Mouse (Mus musculus) heart, embryonic 11.5 days (tissue): ENCODE measurements around the gene Tspo. TPM values are rescaled to one million over a fixed set of nuclear protein-coding genes. Genes with fewer than 3 reads are reported as not detected.

ENCODE experiments used
- ATAC-seq: fragments of 200-750 bp; cut with Nextera tagmentation; replicated peaks from 2 replicates; pipeline ENCODE4 v1.8.0; 2017; ENCODE audit warnings: moderate library complexity; ENCODE audit not compliant: insufficient number of reproducible peaks, low FRiP score, low TSS enrichment
- H3K27ac ChIP-seq: fragments of 300-500 bp; sonication (generic); 2 replicates; pipeline ENCODE4 v1.5.1; 2014; ENCODE audit warnings: mild to moderate bottlenecking, low read depth, low read length
- H3K27me3 ChIP-seq: fragments of 300-500 bp; sonication (generic); 2 replicates; pipeline ENCODE4 v1.6.1; 2014; ENCODE audit warnings: mild to moderate bottlenecking, low read length, mixed read lengths; ENCODE audit not compliant: control insufficient read depth, insufficient read depth
- H3K36me3 ChIP-seq: fragments of 300-500 bp; sonication (generic); 2 replicates; pipeline ENCODE4 v1.6.1; 2014; ENCODE audit warnings: mild to moderate bottlenecking, low read length, moderate library complexity, mixed read lengths; ENCODE audit not compliant: control insufficient read depth, insufficient read depth
- H3K4me1 ChIP-seq: fragments of 300-500 bp; sonication (generic); 2 replicates; pipeline ENCODE4 v1.6.1; 2014; ENCODE audit warnings: low read length; ENCODE audit not compliant: control insufficient read depth, insufficient read depth
- H3K4me2 ChIP-seq: fragments of 300-500 bp; sonication (generic); 2 replicates; pipeline ENCODE4 v1.6.1; 2014; ENCODE audit warnings: mild to moderate bottlenecking, moderate library complexity
- H3K4me3 ChIP-seq: fragments of 300-500 bp; sonication (generic); 2 replicates; pipeline ENCODE4 v1.5.1; 2014; ENCODE audit warnings: low read depth, low read length
- H3K9ac ChIP-seq: fragments of 300-500 bp; sonication (generic); 2 replicates; pipeline ENCODE4 v1.6.1; 2014; ENCODE audit warnings: mild to moderate bottlenecking, low read depth, low read length, moderate library complexity
- H3K9me3 ChIP-seq: fragments of 300-500 bp; sonication (generic); replicated peaks from 2 replicates; pipeline ENCODE4 v1.6.1; 2016; ENCODE audit warnings: low read length; ENCODE audit not compliant: control insufficient read depth
- WGBS: fragments of 180-500 bp; shearing (Covaris S2); extraction: QIAGEN DNeasy Blood & Tissue Kit; methylation state at CpG from one replicate; pipeline ENCODE4 v1.1.7; 2014; ENCODE audit not compliant: insufficient replicate concordance; 5-methylcytosine and 5-hydroxymethylcytosine counted together
- polyA plus RNA-seq: library from polyadenylated mRNA; unstranded; fragments of >200 nt; fragmentation: Nextera tagmentation; extraction: Ambion mirVana; gene quantifications from 2 replicates; pipeline ENCODE4 v1.2.1, GENCODE M21; 2014

Gene Tspo
- polyA plus RNA-seq, 1 experiment from 2014 or later: 136 TPM

DNA sequence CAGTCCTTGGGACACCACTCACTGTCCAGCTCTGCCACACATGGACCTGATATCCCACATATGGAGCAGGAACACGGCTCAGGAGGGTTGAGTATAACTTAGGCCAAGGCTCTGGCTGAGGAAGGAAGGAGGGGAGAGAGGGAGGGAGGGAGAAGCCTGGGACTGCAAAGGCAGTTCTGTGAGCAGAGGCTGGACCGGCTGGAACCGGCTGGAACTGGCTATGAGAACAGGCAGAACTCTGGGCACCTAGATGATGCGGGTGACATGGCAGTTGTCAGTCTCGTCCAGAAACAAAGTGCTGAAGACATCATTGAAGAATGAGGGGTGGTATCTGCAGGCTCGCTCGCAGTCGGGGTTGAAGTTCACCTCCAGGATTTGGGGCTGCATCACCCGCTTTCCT, 13.3 kb downstream of the Tspo start:
- Histone ChIP-seq H3K4me1 (no peaks in the 10 kb centered on the region), H3K27ac (no peak overlapping the region), H3K36me3 (peaks cover 30% of the 10 kb centered on the region), H3K4me2 (no peak overlapping the region), H3K27me3 (no peaks in the 10 kb centered on the region), H3K9me3 (no peaks in the 10 kb centered on the region), H3K4me3 (no peak overlapping the region), H3K9ac (no peak overlapping the region)
- WGBS: 87% methylated on average over 9 of the region's 9 CpGs
- no peak for ATAC-seq

- no peak overlapping the region for H3K4me3 ChIP-seq
- no peaks in the 10 kb centered on the region for H3K27me3 ChIP-seq
- H3K4me2 ChIP-seq: no peak overlapping the region
- H3K4me1 ChIP-seq: no peaks in the 10 kb centered on the region
- peaks cover 47% of the 10 kb centered on the region for H3K36me3 ChIP-seq
- ATAC-seq: no peak
- H3K27ac ChIP-seq: no peak overlapping the region
- no peak overlapping the region for H3K9ac ChIP-seq
- WGBS: 85% methylated on average over 4 of the region's 4 CpGs
- H3K9me3 ChIP-seq: peaks cover 5% of the 10 kb centered on the region
Measured at GRCm38 (mm10) chr15:83582931-83583330, 19.5 kb downstream of the Tspo start.

DNA sequence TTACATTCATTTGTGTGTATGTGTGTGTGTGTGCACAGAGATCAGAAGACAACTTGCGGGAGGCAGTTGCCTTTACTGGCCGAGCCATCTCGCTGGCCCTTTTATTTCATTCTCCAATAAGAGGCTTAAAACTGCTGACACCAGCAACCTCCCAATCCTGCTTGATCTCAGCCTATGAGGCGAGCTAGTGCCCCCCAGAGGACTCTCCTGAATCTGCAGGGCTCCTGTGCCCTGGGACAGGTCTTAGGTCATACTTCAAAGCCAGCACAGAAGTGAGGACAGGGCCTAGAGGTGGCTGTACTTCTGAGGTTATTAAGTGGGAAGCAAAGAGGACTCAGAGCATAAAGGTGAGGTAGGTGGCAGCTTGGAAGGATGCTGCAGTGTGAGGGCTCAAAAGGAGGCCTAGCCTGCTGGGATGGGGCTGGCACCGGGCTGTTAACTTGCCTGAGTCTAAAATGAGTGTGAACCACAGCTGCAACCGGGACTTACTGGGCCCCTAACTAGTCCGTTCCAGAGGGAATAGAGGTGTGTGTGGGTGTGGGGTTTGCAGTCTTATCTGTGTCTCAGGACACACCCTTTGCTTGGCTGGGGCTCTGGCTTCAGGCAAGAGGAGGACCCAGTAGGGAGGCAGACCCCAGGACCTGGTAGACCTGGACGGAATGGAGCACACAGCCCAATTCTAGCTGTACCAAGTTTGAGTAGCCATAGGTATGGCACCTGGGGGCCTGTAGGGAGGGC, 20.2 kb downstream of the Tspo start:
- H3K27me3 ChIP-seq: no peaks in the 10 kb centered on the region
- 73% methylated on average over 8 of the region's 8 CpGs for WGBS
- H3K4me1 ChIP-seq: no peaks in the 10 kb centered on the region
- peaks cover 5% of the 10 kb centered on the region for H3K9me3 ChIP-seq
- no peak overlapping the region for H3K4me3 ChIP-seq
- ATAC-seq: no peak; the same call in 1 of the 2 replicates
- no peak overlapping the region for H3K27ac ChIP-seq
- H3K4me2 ChIP-seq: no peak overlapping the region
- peaks cover 48% of the 10 kb centered on the region for H3K36me3 ChIP-seq
- H3K9ac ChIP-seq: no peak overlapping the region

DNA sequence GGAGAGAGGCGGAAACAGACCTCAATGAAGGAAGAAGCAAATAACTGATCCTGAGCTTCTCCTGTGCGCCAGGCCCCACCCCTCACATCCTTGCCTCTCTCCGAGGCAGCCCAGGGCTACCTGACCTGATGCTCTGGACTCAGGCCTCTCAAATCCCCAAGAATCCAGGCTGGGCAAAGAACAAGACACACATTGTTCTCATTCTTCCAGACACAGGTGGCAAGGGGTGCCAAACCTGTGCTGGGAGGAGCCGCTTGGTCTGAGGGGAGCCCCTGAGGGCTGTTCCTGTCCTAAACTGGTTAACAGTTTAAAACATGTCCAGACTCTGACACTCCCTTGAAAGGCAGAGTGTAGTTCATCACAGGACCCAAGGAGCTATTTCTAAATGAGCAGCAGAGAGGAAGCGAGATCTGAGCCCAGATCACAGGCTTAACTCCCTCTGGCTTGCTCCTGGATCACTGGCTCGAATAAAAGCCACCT, 21.4 kb downstream of the Tspo start:
- no peak overlapping the region for H3K4me3 ChIP-seq
- no peak overlapping the region for H3K9ac ChIP-seq
- H3K9me3 ChIP-seq: peaks cover 5% of the 10 kb centered on the region
- no peaks in the 10 kb centered on the region for H3K4me1 ChIP-seq
- ATAC-seq: no peak
- H3K4me2 ChIP-seq: no peak overlapping the region
- peaks cover 43% of the 10 kb centered on the region for H3K36me3 ChIP-seq
- no peak overlapping the region for H3K27ac ChIP-seq
- 78% methylated on average over 6 of the region's 6 CpGs for WGBS
- no peaks in the 10 kb centered on the region for H3K27me3 ChIP-seq

DNA sequence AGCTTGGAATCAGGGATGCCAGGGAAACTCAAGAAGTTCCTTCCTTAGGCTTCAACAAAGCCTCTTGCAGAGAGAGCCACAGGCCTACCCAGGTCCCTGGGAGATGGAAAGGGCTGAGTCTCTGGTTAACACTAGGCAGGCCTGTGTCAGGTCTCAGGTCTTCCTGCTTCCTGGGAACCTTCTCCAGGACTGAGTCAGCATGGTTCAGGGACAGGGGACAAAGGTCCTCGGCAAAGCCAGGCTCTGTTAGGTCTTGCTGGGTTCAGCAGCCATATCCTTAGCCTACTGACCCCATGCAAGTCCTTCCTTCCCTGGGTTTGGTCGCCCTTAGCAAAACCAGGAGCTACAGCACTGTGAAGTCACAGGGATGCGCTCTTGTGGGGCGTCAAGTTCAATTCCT, 27.4 kb downstream of the Tspo start:
- no peak overlapping the region for H3K9ac ChIP-seq

DNA sequence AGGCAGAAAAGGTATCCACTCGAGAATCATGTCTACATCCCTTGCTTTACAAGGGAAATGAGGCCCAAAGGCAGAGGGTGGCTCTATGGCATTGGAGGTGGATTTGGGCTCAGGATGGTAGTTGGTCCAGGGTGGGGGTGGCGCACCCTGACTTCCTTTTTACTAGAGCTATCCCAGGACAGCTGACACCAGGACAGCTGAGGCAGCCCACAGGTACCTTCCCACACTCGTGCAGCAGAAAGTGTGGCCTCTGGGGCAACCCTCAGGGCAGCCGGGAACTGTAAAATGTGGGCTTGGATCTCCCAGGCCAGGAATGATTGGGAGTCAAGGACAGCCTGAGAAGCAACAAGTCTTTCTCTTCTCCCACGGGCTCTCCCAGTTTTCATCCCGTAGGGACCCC, 28.4 kb downstream of the Tspo start:
- Histone ChIP-seq H3K4me3 (no peak overlapping the region), H3K9ac (0 out of 2 replicates have a peak overlapping the region, but pooled peaks have one; percentile 29), H3K27ac (no peak overlapping the region), H3K9me3 (no peaks in the 10 kb centered on the region), H3K4me1 (peaks cover 20% of the 10 kb centered on the region), H3K36me3 (peaks cover 9% of the 10 kb centered on the region), H3K4me2 (peak overlapping the region; percentile 17; the same call in 1 of the 2 replicates), H3K27me3 (no peaks in the 10 kb centered on the region)
- no peak for ATAC-seq
- 82% methylated on average over 6 of the region's 6 CpGs for WGBS

More for the DNA sequence above, 27.4 kb downstream of the Tspo start:
- WGBS: 86% methylated on average over 4 of the region's 4 CpGs
- H3K4me3 ChIP-seq: no peak overlapping the region
- peaks cover 18% of the 10 kb centered on the region for H3K36me3 ChIP-seq
- no peak overlapping the region; the same call in 1 of the 2 replicates for H3K4me2 ChIP-seq
- no peak overlapping the region for H3K27ac ChIP-seq
- peaks cover 20% of the 10 kb centered on the region for H3K4me1 ChIP-seq
- no peaks in the 10 kb centered on the region for H3K27me3 ChIP-seq
- no peak for ATAC-seq
- peaks cover 4% of the 10 kb centered on the region for H3K9me3 ChIP-seq

DNA sequence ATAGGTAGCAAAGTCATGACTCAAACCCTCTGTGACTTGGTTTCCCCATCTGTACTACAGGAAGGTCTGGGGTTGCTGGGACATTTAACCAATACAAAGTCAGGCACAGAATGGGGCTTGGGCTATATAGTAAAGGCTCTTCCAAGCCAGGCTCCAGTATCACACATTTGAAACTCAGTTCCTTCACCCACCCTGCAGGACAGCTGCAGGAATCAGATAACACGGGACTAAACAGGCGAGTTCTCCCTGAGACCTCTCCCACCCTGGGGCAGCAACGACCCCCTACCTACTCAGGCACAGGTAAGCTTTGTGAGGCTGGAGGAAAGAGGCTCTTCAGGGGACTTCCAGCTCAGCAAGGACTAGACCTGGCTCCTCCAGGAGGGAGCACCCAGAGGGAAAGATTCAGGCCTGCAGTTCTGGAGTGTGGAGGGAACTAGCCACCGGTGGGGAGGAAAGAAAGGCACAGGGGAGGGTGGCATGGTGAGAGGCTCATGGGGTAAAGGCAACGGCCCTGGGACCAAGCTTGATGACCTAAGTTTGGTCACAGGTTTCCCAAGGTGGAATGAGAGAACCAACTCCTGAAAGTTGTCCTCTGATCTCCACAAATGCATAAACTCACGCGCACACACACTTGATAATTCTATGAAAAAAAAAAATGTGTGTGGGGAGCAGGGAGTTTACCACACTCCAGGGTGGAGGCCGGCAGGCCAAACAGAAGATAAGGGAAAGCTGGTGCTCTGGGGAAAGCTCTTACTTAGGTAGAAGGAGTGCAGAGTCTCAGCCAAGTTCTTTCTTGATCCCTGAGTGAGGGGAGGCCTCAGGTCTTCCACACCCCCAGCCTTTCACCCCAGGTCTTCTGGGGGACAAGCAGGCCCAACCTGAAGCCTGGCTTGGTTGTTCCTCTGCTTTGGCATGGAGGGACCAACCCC, 29.1 kb downstream of the Tspo start:
- H3K9ac ChIP-seq: peak overlapping the region; percentile 82; the same call in 1 of the 2 replicates
- no peak for ATAC-seq
- WGBS: 40% methylated on average over 8 of the region's 8 CpGs
- no peaks in the 10 kb centered on the region for H3K27me3 ChIP-seq
- peak overlapping the region; percentile 56; the same call in 1 of the 2 replicates for H3K4me3 ChIP-seq
- peaks cover 20% of the 10 kb centered on the region for H3K4me1 ChIP-seq
- H3K27ac ChIP-seq: peak overlapping the region; percentile 67
- H3K9me3 ChIP-seq: no peaks in the 10 kb centered on the region
- peak overlapping the region; percentile 83 for H3K4me2 ChIP-seq
- peaks cover 3% of the 10 kb centered on the region; the same call in 1 of the 2 replicates for H3K36me3 ChIP-seq

DNA sequence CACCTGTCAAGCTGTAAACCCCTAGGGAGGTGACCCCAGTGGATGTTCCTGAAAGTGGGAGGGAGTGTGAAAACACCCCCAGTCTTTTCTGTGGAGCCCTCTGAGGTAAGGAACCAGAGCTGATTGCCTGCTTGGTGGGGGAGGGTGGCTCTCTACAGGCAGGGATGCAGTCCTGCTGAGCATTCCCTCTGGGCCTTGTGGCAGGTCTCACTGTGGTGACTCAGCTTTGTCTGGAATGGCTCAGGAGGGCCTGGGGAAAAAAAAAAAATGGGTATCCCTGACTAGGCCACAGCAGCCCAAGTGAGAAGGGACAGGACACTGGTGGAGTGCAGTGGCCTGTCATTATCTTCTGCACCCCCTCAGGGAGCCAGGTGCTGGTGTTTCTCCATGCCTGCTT, 29.8 kb downstream of the Tspo start:
- Histone ChIP-seq H3K9me3 (no peaks in the 10 kb centered on the region), H3K27me3 (no peaks in the 10 kb centered on the region), H3K36me3 (0 out of 2 replicates have a peak, but pooled peaks cover under 1% of the 10 kb centered on the region), H3K4me1 (peaks cover 20% of the 10 kb centered on the region), H3K27ac (peak overlapping the region; percentile 36), H3K4me3 (peak overlapping the region; percentile 56), H3K4me2 (peak overlapping the region; percentile 83), H3K9ac (peak overlapping the region; percentile 82)
- no peak for ATAC-seq
